Mouse (Mus musculus) heart, embryonic 13.5 days (tissue): ENCODE results near the gene Atg7. TPM values are rescaled to one million over a fixed set of nuclear protein-coding genes. Genes with fewer than 3 reads are reported as not detected.

Source experiments
- ATAC-seq: fragments of 200-750 bp; cut with Nextera tagmentation; 2 replicates; pipeline ENCODE4 v1.8.0; 2017; ENCODE audit warnings: moderate TSS enrichment; ENCODE audit not compliant: insufficient number of reproducible peaks, low FRiP score, low TSS enrichment; ENCODE audit errors: extremely low read depth
- H3K27ac ChIP-seq: fragments of 300-500 bp; sonication (generic); replicated peaks from 2 replicates; pipeline ENCODE4 v1.5.1; 2015; ENCODE audit warnings: moderate library complexity, mild to moderate bottlenecking, inconsistent platforms
- H3K27me3 ChIP-seq: fragments of 300-500 bp; sonication (generic); replicated peaks from 2 replicates; pipeline ENCODE4 v1.6.1; 2015; ENCODE audit warnings: mild to moderate bottlenecking, inconsistent platforms
- H3K36me3 ChIP-seq: fragments of 300-500 bp; sonication (generic); 2 replicates; pipeline ENCODE4 v1.6.1; 2015; ENCODE audit warnings: mild to moderate bottlenecking, inconsistent platforms
- H3K4me1 ChIP-seq: fragments of 300-500 bp; sonication (generic); 2 replicates; pipeline ENCODE4 v1.6.1; 2015; ENCODE audit warnings: inconsistent platforms
- H3K4me2 ChIP-seq: fragments of 300-500 bp; sonication (generic); 2 replicates; pipeline ENCODE4 v1.6.1; 2015; ENCODE audit warnings: inconsistent platforms, mild to moderate bottlenecking, moderate library complexity
- H3K4me3 ChIP-seq: fragments of 300-500 bp; sonication (generic); 2 replicates; pipeline ENCODE4 v1.5.1; 2015; ENCODE audit warnings: moderate library complexity, mild to moderate bottlenecking, inconsistent platforms
- H3K9ac ChIP-seq: fragments of 300-500 bp; sonication (generic); 2 replicates; pipeline ENCODE4 v1.6.1; 2015; ENCODE audit warnings: inconsistent platforms, mild to moderate bottlenecking, moderate library complexity
- H3K9me3 ChIP-seq: fragments of 300-500 bp; sonication (generic); 2 replicates; pipeline ENCODE4 v1.6.1; 2016; ENCODE audit warnings: inconsistent platforms
- WGBS: fragments of 180-500 bp; shearing (Covaris S2); methylation state at CpG from one replicate; pipeline ENCODE4 v1.1.7; 2015; ENCODE audit warnings: mixed read lengths; 5-methylcytosine and 5-hydroxymethylcytosine counted together
- polyA plus RNA-seq: library from polyadenylated mRNA; unstranded; fragments of >200 nt; fragmentation: Nextera tagmentation; extraction: Ambion mirVana; gene quantifications from 2 replicates; pipeline ENCODE4 v1.2.1, GENCODE M21; 2015

Atg7 gene
- polyA plus RNA-seq, 1 experiment from 2014 or later, result 17.5 TPM

GRCm38 (mm10) chr6:114715289-114716030 is 72.6 kb downstream of the Atg7 start:
- H3K4me3 ChIP-seq, result no peak overlapping the region
- 0 out of 2 replicates have a peak, but pooled peaks cover 3% of the 10 kb centered on the region for H3K36me3 ChIP-seq
- ATAC-seq, result no peak
- WGBS, result 48% methylated on average over 7 of the region's 7 CpGs
- no peaks in the 10 kb centered on the region; the same call in 1 of the 2 replicates for H3K27me3 ChIP-seq
- peaks cover 69% of the 10 kb centered on the region for H3K4me1 ChIP-seq
- 0 out of 2 replicates have a peak overlapping the region, but pooled peaks have one; percentile 50 for H3K9ac ChIP-seq
- no peaks in the 10 kb centered on the region for H3K9me3 ChIP-seq
- H3K4me2 ChIP-seq, result no peak overlapping the region
- H3K27ac ChIP-seq, result peak overlapping the region; percentile 53

DNA sequence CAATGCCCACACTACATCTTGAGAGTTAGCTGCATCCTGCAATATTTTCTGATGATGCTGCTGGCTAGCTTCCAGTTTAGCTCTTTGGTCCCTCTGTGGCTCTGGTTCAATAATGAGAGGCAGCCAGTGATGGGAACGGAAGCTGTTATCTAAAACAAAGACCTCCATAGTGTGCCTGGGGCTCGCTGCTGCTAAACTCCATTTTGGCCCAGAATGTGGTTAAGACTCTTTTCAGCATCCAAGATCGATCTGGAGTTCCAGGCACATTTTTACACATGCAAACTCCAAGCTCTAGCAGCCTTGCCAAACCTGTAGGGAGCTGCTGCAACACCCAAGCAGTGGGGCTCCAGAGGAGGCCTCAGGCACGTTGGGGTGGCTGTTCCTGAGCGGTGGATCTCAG is 76.2 kb downstream of the Atg7 start:
- no peaks in the 10 kb centered on the region for H3K9me3 ChIP-seq
- H3K27me3 ChIP-seq, result no peaks in the 10 kb centered on the region; the same call in 1 of the 2 replicates
- peaks cover 43% of the 10 kb centered on the region for H3K4me1 ChIP-seq
- no peak overlapping the region for H3K9ac ChIP-seq
- WGBS, result 28% methylated on average over 5 of the region's 5 CpGs
- no peak overlapping the region for H3K4me2 ChIP-seq
- no peak for ATAC-seq
- H3K4me3 ChIP-seq, result no peak overlapping the region
- 0 out of 2 replicates have a peak, but pooled peaks cover 3% of the 10 kb centered on the region for H3K36me3 ChIP-seq
- H3K27ac ChIP-seq, result peak overlapping the region; percentile 53

- peaks cover 43% of the 10 kb centered on the region for H3K4me1 ChIP-seq
- H3K27me3 ChIP-seq, result no peaks in the 10 kb centered on the region; the same call in 1 of the 2 replicates
- H3K9me3 ChIP-seq, result no peaks in the 10 kb centered on the region
- H3K27ac ChIP-seq, result peak overlapping the region; percentile 53; the same call in 1 of the 2 replicates
- no peak for ATAC-seq
- no peak overlapping the region for H3K9ac ChIP-seq
- H3K36me3 ChIP-seq, result 0 out of 2 replicates have a peak, but pooled peaks cover 3% of the 10 kb centered on the region
- no peak overlapping the region for H3K4me3 ChIP-seq
- 19% methylated on average over 8 of the region's 8 CpGs for WGBS
- H3K4me2 ChIP-seq, result no peak overlapping the region
Observed at GRCm38 (mm10) chr6:114719665-114720064, 76.8 kb downstream of the Atg7 start.

DNA sequence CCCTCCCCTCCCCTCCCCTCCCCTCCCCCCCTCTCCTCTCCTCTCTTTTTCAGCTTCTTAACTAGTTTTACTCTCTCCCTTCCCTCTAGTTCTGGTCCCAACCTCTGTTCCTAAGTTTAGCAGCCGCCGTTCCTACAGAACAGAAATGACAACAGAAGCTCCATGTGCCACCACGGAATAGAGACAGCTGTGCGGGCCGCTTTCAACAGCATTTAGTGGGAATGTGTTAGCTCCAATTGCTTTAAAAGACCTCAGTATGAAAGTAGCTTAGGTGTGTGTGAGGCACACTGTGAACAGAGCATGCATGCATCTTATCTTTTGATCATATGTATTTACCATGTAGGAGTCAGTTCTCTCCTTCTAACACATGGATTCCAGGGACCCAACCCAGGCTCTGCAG is 79.1 kb downstream of the Atg7 start:
- no peak for ATAC-seq
- H3K4me3 ChIP-seq, result no peak overlapping the region
- WGBS, result 73% methylated on average over 5 of the region's 5 CpGs

GRCm38 (mm10) chr6:114723925-114724324 is 81.0 kb downstream of the Atg7 start:
- no peaks in the 10 kb centered on the region for H3K9me3 ChIP-seq
- no peaks in the 10 kb centered on the region for H3K36me3 ChIP-seq
- H3K4me2 ChIP-seq, result no peak overlapping the region
- peak overlapping the region; percentile 38; the same call in 1 of the 2 replicates for H3K9ac ChIP-seq
- no peak overlapping the region for H3K4me3 ChIP-seq
- no peak overlapping the region for H3K27ac ChIP-seq
- H3K4me1 ChIP-seq, result peaks cover 45% of the 10 kb centered on the region
- no peak for ATAC-seq
- H3K27me3 ChIP-seq, result no peaks in the 10 kb centered on the region; the same call in 1 of the 2 replicates
- WGBS, result 23% methylated on average over 9 of the region's 9 CpGs

More for the DNA sequence above, 79.1 kb downstream of the Atg7 start:
- no peaks in the 10 kb centered on the region; the same call in 1 of the 2 replicates for H3K27me3 ChIP-seq
- H3K4me1 ChIP-seq, result peaks cover 52% of the 10 kb centered on the region
- 0 out of 2 replicates have a peak, but pooled peaks cover 3% of the 10 kb centered on the region for H3K36me3 ChIP-seq
- H3K27ac ChIP-seq, result no peak overlapping the region
- no peaks in the 10 kb centered on the region for H3K9me3 ChIP-seq
- no peak overlapping the region for H3K4me2 ChIP-seq
- no peak overlapping the region for H3K9ac ChIP-seq

GRCm38 (mm10) chr6:114724351-114724750 is 81.5 kb downstream of the Atg7 start:
- H3K27ac ChIP-seq, result peak overlapping the region; percentile 85; the same call in 1 of the 2 replicates
- H3K9ac ChIP-seq, result peak overlapping the region; percentile 38; the same call in 1 of the 2 replicates
- no peaks in the 10 kb centered on the region for H3K36me3 ChIP-seq
- H3K4me2 ChIP-seq, result no peak overlapping the region
- no peaks in the 10 kb centered on the region for H3K9me3 ChIP-seq
- peaks cover 40% of the 10 kb centered on the region for H3K4me1 ChIP-seq
- ATAC-seq, result no peak
- no peak overlapping the region for H3K4me3 ChIP-seq
- no peaks in the 10 kb centered on the region; the same call in 1 of the 2 replicates for H3K27me3 ChIP-seq
- 82% methylated on average over 7 of the region's 7 CpGs for WGBS

GRCm38 (mm10) chr6:114725147-114725575 is 82.3 kb downstream of the Atg7 start:
- peak; percentile 26; the same call in 1 of the 2 replicates for ATAC-seq
- Histone ChIP-seq H3K9ac (peak overlapping the region; percentile 74), H3K4me1 (peaks cover 32% of the 10 kb centered on the region), H3K27me3 (no peaks in the 10 kb centered on the region; the same call in 1 of the 2 replicates), H3K4me3 (peak overlapping the region; percentile 13; the same call in 1 of the 2 replicates), H3K36me3 (no peaks in the 10 kb centered on the region), H3K27ac (peak overlapping the region; percentile 85), H3K4me2 (peak overlapping the region; percentile 59), H3K9me3 (no peaks in the 10 kb centered on the region)
- whole genome bisulfite sequencing, result 21% methylated on average over 8 of the region's 8 CpGs

DNA sequence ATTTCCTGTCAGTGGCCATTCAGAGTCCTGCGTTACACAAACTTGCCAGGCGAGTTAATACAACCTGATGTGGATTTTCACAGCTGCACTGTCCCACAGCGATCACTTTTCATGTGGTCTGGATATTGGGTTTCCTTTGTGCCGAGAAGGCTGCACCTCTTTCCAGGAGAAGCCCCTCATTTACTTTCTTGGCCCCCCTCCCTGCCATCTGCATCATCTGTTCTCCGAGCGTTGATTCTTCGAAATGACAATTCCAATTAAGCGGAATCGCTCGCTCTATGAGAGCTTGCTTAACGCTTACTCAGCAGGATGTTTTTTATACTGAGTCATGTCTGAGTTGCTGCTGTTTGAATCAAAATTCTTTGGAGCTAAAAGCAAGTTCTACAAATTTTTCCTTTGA is 83.8 kb downstream of the Atg7 start:
- no peak for ATAC-seq
- no peak overlapping the region for H3K4me2 ChIP-seq
- 89% methylated on average over 11 of the region's 11 CpGs for WGBS

GRCm38 (mm10) chr6:114733156-114733555 is 90.3 kb downstream of the Atg7 start:
- no peak overlapping the region for H3K4me3 ChIP-seq
- no peaks in the 10 kb centered on the region for H3K9me3 ChIP-seq
- H3K36me3 ChIP-seq, result no peaks in the 10 kb centered on the region; the same call in 1 of the 2 replicates
- no peak overlapping the region for H3K9ac ChIP-seq
- H3K4me1 ChIP-seq, result peaks cover 17% of the 10 kb centered on the region
- H3K4me2 ChIP-seq, result no peak overlapping the region
- ATAC-seq, result no peak
- H3K27me3 ChIP-seq, result peaks cover 11% of the 10 kb centered on the region
- 47% methylated on average over 5 of the region's 5 CpGs for WGBS
- H3K27ac ChIP-seq, result no peak overlapping the region

More for the DNA sequence above, 83.8 kb downstream of the Atg7 start:
- no peaks in the 10 kb centered on the region for H3K9me3 ChIP-seq
- H3K36me3 ChIP-seq, result no peaks in the 10 kb centered on the region
- no peak overlapping the region for H3K27ac ChIP-seq
- H3K9ac ChIP-seq, result no peak overlapping the region
- no peaks in the 10 kb centered on the region for H3K27me3 ChIP-seq
- H3K4me3 ChIP-seq, result no peak overlapping the region
- peaks cover 34% of the 10 kb centered on the region for H3K4me1 ChIP-seq

DNA sequence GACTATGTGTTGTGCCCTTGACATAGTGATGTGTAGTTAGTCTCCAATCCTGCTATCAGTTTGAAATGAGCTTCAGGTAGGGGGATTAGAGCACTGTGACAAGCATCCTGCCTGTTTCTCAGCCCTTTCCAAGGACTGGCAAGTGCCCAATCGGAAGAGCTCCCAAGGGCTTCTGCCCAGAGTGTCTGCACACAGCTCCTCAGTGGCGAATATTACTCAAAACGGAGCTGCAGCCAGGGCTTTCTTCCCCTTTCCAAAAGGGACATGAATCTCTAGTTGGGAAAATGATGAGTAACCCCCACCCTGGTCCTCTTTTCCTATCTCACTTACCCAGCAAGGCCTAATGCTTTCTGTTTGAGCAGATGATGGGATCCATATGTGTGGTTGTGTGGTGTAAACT is 90.8 kb downstream of the Atg7 start:
- H3K4me1 ChIP-seq, result peaks cover 17% of the 10 kb centered on the region
- H3K27ac ChIP-seq, result no peak overlapping the region
- H3K36me3 ChIP-seq, result no peaks in the 10 kb centered on the region; the same call in 1 of the 2 replicates
- H3K4me2 ChIP-seq, result no peak overlapping the region
- H3K27me3 ChIP-seq, result peaks cover 14% of the 10 kb centered on the region
- no peak overlapping the region for H3K9ac ChIP-seq
- H3K9me3 ChIP-seq, result no peaks in the 10 kb centered on the region
- WGBS, result 61% methylated on average over 3 of the region's 3 CpGs
- H3K4me3 ChIP-seq, result no peak overlapping the region
- no peak for ATAC-seq

GRCm38 (mm10) chr6:114735054-114735453 is 92.2 kb downstream of the Atg7 start:
- Histone ChIP-seq H3K9ac (no peak overlapping the region), H3K27ac (no peak overlapping the region), H3K4me1 (peaks cover 17% of the 10 kb centered on the region), H3K4me3 (no peak overlapping the region), H3K27me3 (peaks cover 22% of the 10 kb centered on the region), H3K36me3 (no peaks in the 10 kb centered on the region; the same call in 1 of the 2 replicates), H3K4me2 (no peak overlapping the region), H3K9me3 (no peaks in the 10 kb centered on the region)
- 83% methylated on average over 3 of the region's 3 CpGs for WGBS
- ATAC-seq, result no peak
